ENCODE assay signal across 13 mouse cellular contexts in genomic region chr16:38455511-38456418, GRCm38 (mm10).
"Had no signal": no experiment of that assay in that cellular context is flagged by ENCODE, and none has a peak within 500 bp of the region (broad histone marks: within the 10 kb centered on the region; RNA-seq: fewer than 3 reads in every experiment).

TSS of gene Cd80 (plus strand) at chr16:38455561.

- H3K9me3 ChIP-seq: kidney, embryonic 15.5 days; limb, embryonic 15.5 days; midbrain, embryonic 10.5 days had no signal

- DNase-seq: kidney, adult 2 months; kidney, postnatal 14 days; layer of hippocampus, adult 9-11 months; layer of hippocampus, postnatal 36 days; lung, adult 2 months; lung, postnatal 36 days; right cerebral cortex, adult 18-20 months; thymus, postnatal 36 days had no signal

- H3K4me3 ChIP-seq: kidney, embryonic 15.5 days; limb, embryonic 15.5 days; midbrain, embryonic 10.5 days had no signal

- ATAC-seq: lung, postnatal 0 days; midbrain, embryonic 16.5 days had no signal

- H3K4me2 ChIP-seq: kidney, embryonic 15.5 days; limb, embryonic 15.5 days had no signal

- H3K36me3 ChIP-seq: kidney, embryonic 15.5 days; limb, embryonic 15.5 days had no signal

- H3K27me3 ChIP-seq: kidney, embryonic 15.5 days; limb, embryonic 15.5 days had no signal

- H3K27ac ChIP-seq: kidney, embryonic 15.5 days; limb, embryonic 15.5 days; midbrain, embryonic 10.5 days had no signal

- H3K9ac ChIP-seq: kidney, embryonic 15.5 days; limb, embryonic 15.5 days had no signal
